Mouse (Mus musculus) forebrain, embryonic 11.5 days (tissue): ENCODE measurements around the gene Plcb3. TPM values are rescaled to one million over a fixed set of nuclear protein-coding genes. Genes with fewer than 3 reads are reported as not detected.

Experiments
- ATAC-seq: fragments of 200-750 bp; cut with Nextera tagmentation; replicated peaks from 2 replicates; pipeline ENCODE4 v1.8.0; 2017; ENCODE audit warnings: moderate TSS enrichment; ENCODE audit not compliant: low FRiP score
- DNase-seq: peaks from one replicate; pipeline ENCODE4 v3.0.0-alpha.2; 2017; ENCODE audit warnings: low spot score
- H3K27ac ChIP-seq: fragments of 300-500 bp; sonication (generic); 2 replicates; pipeline ENCODE4 v1.5.1; 2014; ENCODE audit warnings: low read depth, low read length
- H3K27me3 ChIP-seq: fragments of 300-500 bp; sonication (generic); 2 replicates; pipeline ENCODE4 v1.6.1; 2014; ENCODE audit warnings: mild to moderate bottlenecking, low read length, mixed read lengths; ENCODE audit not compliant: control insufficient read depth, insufficient read depth
- H3K36me3 ChIP-seq: fragments of 300-500 bp; sonication (generic); 2 replicates; pipeline ENCODE4 v1.6.1; 2014; ENCODE audit warnings: mild to moderate bottlenecking, low read length, moderate library complexity, mixed read lengths; ENCODE audit not compliant: control insufficient read depth, insufficient read depth
- H3K4me1 ChIP-seq: fragments of 300-500 bp; sonication (generic); replicated peaks from 2 replicates; pipeline ENCODE4 v1.6.1; 2014; ENCODE audit warnings: low read length, mixed read lengths; ENCODE audit not compliant: control insufficient read depth, insufficient read depth
- H3K4me2 ChIP-seq: fragments of 300-500 bp; sonication (generic); 2 replicates; pipeline ENCODE4 v1.6.1; 2014; ENCODE audit warnings: low read depth, mild to moderate bottlenecking, low read length, moderate library complexity, mixed read lengths; ENCODE audit not compliant: severe bottlenecking
- H3K4me3 ChIP-seq: fragments of 300-500 bp; sonication (generic); 2 replicates; pipeline ENCODE4 v1.5.1; 2014; ENCODE audit warnings: low read depth, low read length
- H3K9ac ChIP-seq: fragments of 300-500 bp; sonication (generic); 2 replicates; pipeline ENCODE4 v1.6.1; 2014; ENCODE audit warnings: low read length
- H3K9me3 ChIP-seq: fragments of 300-500 bp; sonication (generic); 2 replicates; pipeline ENCODE4 v1.6.1; 2016; ENCODE audit warnings: low read length, mixed read lengths; ENCODE audit not compliant: control insufficient read depth
- WGBS: fragments of 180-500 bp; shearing (Covaris S2); extraction: QIAGEN DNeasy Blood & Tissue Kit; methylation state at CpG from one replicate; pipeline ENCODE4 v1.1.7; 2014; 5-methylcytosine and 5-hydroxymethylcytosine counted together
- polyA plus RNA-seq: library from polyadenylated mRNA; unstranded; fragments of >200 nt; fragmentation: Nextera tagmentation; extraction: Ambion mirVana; gene quantifications from 2 replicates; pipeline ENCODE4 v1.2.1, GENCODE M21; 2014

Plcb3 gene
- polyA plus RNA-seq, 1 experiment from 2014 or later: 21.2 TPM

- Histone ChIP-seq H3K4me2 (peak within 1 kb of the TSS; percentile 97), H3K4me3 (peak within 1 kb of the TSS; percentile 65), H3K9me3 (no peaks in the 10 kb centered on the region), H3K27ac (peak within 1 kb of the TSS; percentile 91), H3K36me3 (no peaks in the 10 kb centered on the region), H3K27me3 (no peaks in the 10 kb centered on the region), H3K9ac (peak within 1 kb of the TSS; percentile 91), H3K4me1 (peaks cover 15% of the 10 kb centered on the region)
- DNase-seq: peak; percentile 98
- under 1% methylated on average over 83 of the region's 83 CpGs for WGBS
- peak; percentile 86 for ATAC-seq
Measured at GRCm38 (mm10) chr19:6941372-6942248, 34.7 kb downstream of the Plcb3 start, which contains the start of gene Bad. TSS of gene Bad (plus strand) at chr19:6941861.

GRCm38 (mm10) chr19:6940396-6941351, 35.6 kb downstream of the Plcb3 start:
- Histone ChIP-seq H3K4me3 (peak overlapping the region; percentile 65), H3K4me2 (peak overlapping the region; percentile 97), H3K9ac (peak overlapping the region; percentile 91), H3K27ac (no peak overlapping the region), H3K36me3 (no peaks in the 10 kb centered on the region), H3K4me1 (peaks cover 15% of the 10 kb centered on the region), H3K9me3 (no peaks in the 10 kb centered on the region), H3K27me3 (peaks cover 5% of the 10 kb centered on the region; the same call in 1 of the 2 replicates)
- DNase-seq (no peak), ATAC-seq (peak; percentile 29)
- WGBS: 22% methylated on average over 29 of the region's 29 CpGs

- WGBS: 88% methylated on average over 20 of the region's 20 CpGs
- no peak overlapping the region for H3K4me2 ChIP-seq
- H3K9ac ChIP-seq: no peak overlapping the region; the same call in 1 of the 2 replicates
Measured at GRCm38 (mm10) chr19:6939106-6940002, 36.9 kb downstream of the Plcb3 start.

GRCm38 (mm10) chr19:6937541-6938465, 38.5 kb downstream of the Plcb3 start:
- H3K4me2 ChIP-seq: no peak overlapping the region
- peaks cover 34% of the 10 kb centered on the region for H3K27me3 ChIP-seq
- ATAC-seq: no peak
- WGBS: 80% methylated on average over 16 of the region's 16 CpGs
- H3K9me3 ChIP-seq: no peaks in the 10 kb centered on the region
- peaks cover 19% of the 10 kb centered on the region; the same call in 1 of the 2 replicates for H3K4me1 ChIP-seq
- no peaks in the 10 kb centered on the region for H3K36me3 ChIP-seq
- no peak overlapping the region for H3K9ac ChIP-seq
- DNase-seq: no peak
- no peak overlapping the region for H3K27ac ChIP-seq
- no peak overlapping the region for H3K4me3 ChIP-seq

More at GRCm38 (mm10) chr19:6939106-6940002, 36.9 kb downstream of the Plcb3 start:
- no peak overlapping the region for H3K27ac ChIP-seq
- H3K36me3 ChIP-seq: no peaks in the 10 kb centered on the region
- H3K4me1 ChIP-seq: peaks cover 16% of the 10 kb centered on the region
- ATAC-seq (no peak), DNase-seq (no peak)
- H3K9me3 ChIP-seq: no peaks in the 10 kb centered on the region
- no peak overlapping the region for H3K4me3 ChIP-seq
- peaks cover 19% of the 10 kb centered on the region for H3K27me3 ChIP-seq

GRCm38 (mm10) chr19:6936299-6936698, 40.0 kb downstream of the Plcb3 start:
- H3K9me3 ChIP-seq: no peaks in the 10 kb centered on the region
- peaks cover 48% of the 10 kb centered on the region for H3K27me3 ChIP-seq
- peaks cover 15% of the 10 kb centered on the region; the same call in 1 of the 2 replicates for H3K4me1 ChIP-seq
- H3K4me2 ChIP-seq: no peak overlapping the region
- ATAC-seq: no peak
- DNase-seq: no peak
- 20% methylated on average over 3 of the region's 3 CpGs for WGBS
- no peaks in the 10 kb centered on the region for H3K36me3 ChIP-seq
- no peak overlapping the region for H3K27ac ChIP-seq
- H3K9ac ChIP-seq: no peak overlapping the region
- no peak overlapping the region for H3K4me3 ChIP-seq

GRCm38 (mm10) chr19:6934195-6934977, 41.9 kb downstream of the Plcb3 start, which contains the start of gene Kcnk4:
TSS of gene Kcnk4 (minus strand) at chr19:6934515.
- Histone ChIP-seq H3K27me3 (peaks cover 57% of the 10 kb centered on the region), H3K9ac (peak within 1 kb of the TSS; percentile 5; the same call in 1 of the 2 replicates), H3K9me3 (no peaks in the 10 kb centered on the region), H3K27ac (no peak within 1 kb of the TSS), H3K4me2 (peak within 1 kb of the TSS; percentile 41), H3K4me1 (peaks cover 7% of the 10 kb centered on the region; the same call in 1 of the 2 replicates), H3K4me3 (peak within 1 kb of the TSS; percentile 22), H3K36me3 (no peaks in the 10 kb centered on the region)
- WGBS: 10% methylated on average over 23 of the region's 23 CpGs
- ATAC-seq (no peak), DNase-seq (no peak)
